Mouse (Mus musculus): ENCODE data around the gene Ccdc89. TPM values are rescaled to one million over a fixed set of nuclear protein-coding genes. Genes with fewer than 3 reads are reported as not detected.

Ccdc89 gene
- polyA plus RNA-seq (2012; fragmentation: generic; extraction: Trizol): 0.07 TPM

DNA sequence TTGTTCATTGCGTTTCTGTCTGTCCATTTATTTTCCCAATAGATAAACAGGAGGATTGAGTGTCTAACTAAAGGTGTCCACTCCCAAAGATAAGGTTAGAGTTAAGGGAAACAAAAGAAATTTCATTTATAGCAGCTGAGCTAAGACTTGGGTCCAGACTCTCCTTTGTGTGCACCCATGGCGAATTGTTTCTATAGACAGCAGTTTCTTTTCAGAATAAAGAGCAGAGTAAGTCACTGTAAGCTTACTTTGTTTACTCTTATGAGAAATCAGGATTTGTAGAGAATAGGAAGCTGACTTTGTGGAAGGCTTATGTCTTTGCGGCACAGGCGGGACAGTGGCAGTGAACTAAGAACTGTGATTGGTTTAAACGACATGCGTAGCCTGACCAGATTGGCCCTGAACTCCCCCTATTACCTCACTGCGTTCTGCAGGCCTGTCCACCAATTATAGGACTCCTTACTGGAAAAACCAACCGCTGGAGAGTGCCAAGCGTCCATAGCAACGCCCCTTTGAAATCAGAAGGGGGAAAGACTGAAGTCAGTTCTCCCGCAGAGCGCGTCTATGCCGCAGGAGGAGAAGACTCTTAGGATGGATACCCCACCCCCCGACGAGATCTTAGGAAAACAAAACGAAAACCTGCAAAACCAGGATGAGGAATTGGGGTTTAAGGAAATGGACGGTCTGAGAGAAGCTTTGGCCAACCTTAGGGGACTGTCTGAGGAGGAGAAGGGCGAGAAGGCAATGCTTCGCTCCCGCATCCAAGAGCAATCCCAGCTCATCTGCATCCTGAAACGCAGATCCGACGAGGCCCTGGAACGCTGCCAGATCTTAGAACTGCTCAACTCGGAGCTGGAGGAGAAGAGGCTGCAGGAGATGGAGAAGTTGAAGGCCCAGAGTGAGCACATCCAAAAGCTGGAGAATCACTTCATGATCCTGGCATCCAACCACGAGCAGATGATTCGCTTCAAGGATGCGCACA is at the start of gene Ccdc89:
Gene Ccdc89, plus strand, starts transcription at position 558 of the 982 bp plus-strand sequence.
- Histone ChIP-seq H3K4me2 (ENCODE audit: low read depth) (peak within 1 kb of the TSS; percentile 96), H3K36me3 (ENCODE audit: control insufficient read depth, insufficient read depth) (no peaks in the 10 kb centered on the region), H3K4me3 (peak within 1 kb of the TSS; percentile 25), H3ac (ENCODE audit: control insufficient read depth, insufficient read length) (no peak within 1 kb of the TSS), H3K27me3 (ENCODE audit: control insufficient read depth, insufficient read depth, insufficient read length) (peaks cover 17% of the 10 kb centered on the region), H3K79me2 (ENCODE audit: control insufficient read depth, insufficient read depth) (no peaks in the 10 kb centered on the region)
- TF ChIP-seq SRF (IDR thresholded peaks at IDR 0.05; ENCODE audit: control insufficient read depth, insufficient read length, low read depth) (no peak), E2F4 (IDR thresholded peaks at IDR 0.05; ENCODE audit: insufficient read depth) (peak; percentile 12)

DNA sequence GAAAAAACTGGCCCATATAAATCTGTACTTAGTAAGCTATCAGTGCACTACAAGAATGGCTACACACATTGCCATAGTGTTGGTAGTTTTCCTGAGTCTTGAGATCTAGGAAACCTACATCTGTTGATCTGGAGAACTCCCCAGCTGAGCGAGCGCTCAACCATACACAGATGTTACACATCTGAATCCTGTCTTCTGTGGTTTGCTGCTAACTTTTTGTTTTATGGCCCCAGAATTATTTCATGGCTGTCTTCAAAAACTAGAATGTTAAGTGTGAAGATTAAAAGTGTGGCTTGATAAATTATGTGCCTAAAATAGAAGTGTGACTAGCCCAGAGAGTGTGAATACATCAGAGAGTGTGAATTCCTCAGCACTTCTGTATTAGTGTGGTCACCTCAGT is 42.0 kb upstream of the Ccdc89 start:
- Histone ChIP-seq H3K36me3 (ENCODE audit: control insufficient read depth, insufficient read depth) (peaks cover 18% of the 10 kb centered on the region), H3K4me3 (no peak overlapping the region), H3K27me3 (ENCODE audit: control insufficient read depth, insufficient read depth, insufficient read length) (no peaks in the 10 kb centered on the region), H3K4me2 (ENCODE audit: low read depth) (no peak overlapping the region), H3ac (ENCODE audit: control insufficient read depth, insufficient read length) (no peak overlapping the region), H3K79me2 (ENCODE audit: control insufficient read depth, insufficient read depth) (no peaks in the 10 kb centered on the region)
- no peak for TF ChIP-seq MAX (IDR thresholded peaks at IDR 0.05; ENCODE audit: low read depth)
- TF ChIP-seq MYOD1 (IDR thresholded peaks at IDR 0.05; ENCODE audit: control insufficient read depth in 1 of 3, insufficient read length in 2 of 3, low read depth in 2 of 3): no peak
- TF ChIP-seq POLR2A (IDR thresholded peaks at IDR 0.05; ENCODE audit: insufficient read length, low read depth): no peak
- no peak for TF ChIP-seq POLR2AphosphoS2 (IDR thresholded peaks at IDR 0.05; ENCODE audit: insufficient read length, low read depth)

DNA sequence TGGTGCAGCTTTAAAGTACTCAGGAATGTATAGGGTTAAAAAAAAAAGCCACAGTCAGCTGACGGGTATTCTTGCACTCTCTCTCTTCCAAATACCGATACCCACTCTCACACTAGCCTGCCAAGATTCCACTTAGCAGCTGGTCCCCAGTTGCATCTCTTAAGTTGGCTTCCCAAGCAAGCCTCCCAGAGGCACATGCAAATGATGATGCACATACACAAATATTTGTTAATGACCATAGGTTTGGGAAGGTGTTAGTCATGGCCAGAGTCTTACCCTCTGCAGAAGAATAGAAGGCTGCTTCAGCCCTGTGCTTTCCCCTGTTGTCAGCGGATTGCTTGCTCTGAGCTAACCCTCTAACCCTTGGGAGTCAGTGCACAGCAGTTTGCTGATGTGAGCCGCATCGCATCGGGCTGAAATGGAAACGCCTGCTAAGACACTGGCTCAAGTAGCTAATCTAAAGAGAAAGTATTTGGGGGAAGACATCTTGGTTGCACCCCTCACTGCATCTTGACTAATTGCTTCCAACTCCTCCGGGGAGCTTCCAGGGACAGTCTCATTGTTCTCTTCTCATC is 39.4 kb upstream of the Ccdc89 start:
- peaks cover 2% of the 10 kb centered on the region for H3K36me3 ChIP-seq (ENCODE audit: control insufficient read depth, insufficient read depth)
- no peaks in the 10 kb centered on the region for H3K27me3 ChIP-seq (ENCODE audit: control insufficient read depth, insufficient read depth, insufficient read length)
- no peaks in the 10 kb centered on the region for H3K79me2 ChIP-seq (ENCODE audit: control insufficient read depth, insufficient read depth)
- H3ac ChIP-seq (ENCODE audit: control insufficient read depth, insufficient read length): no peak overlapping the region
- peak overlapping the region; percentile 46 for H3K4me2 ChIP-seq (ENCODE audit: low read depth)
- H3K4me3 ChIP-seq: no peak overlapping the region
- peak in 2 of 3 experiments; percentile 59 to 62 for TF ChIP-seq MYOG (IDR thresholded peaks at IDR 0.05; ENCODE audit: control insufficient read depth in 1 of 3, insufficient read depth in 1 of 3, insufficient read length in 2 of 3, low read depth in 2 of 3)
- TF ChIP-seq USF1 (IDR thresholded peaks at IDR 0.05; ENCODE audit: low read depth): peak; percentile 79
- no peak for TF ChIP-seq CEBPB (IDR thresholded peaks at IDR 0.05; ENCODE audit: insufficient read depth, poor library complexity, severe bottlenecking)
- TF ChIP-seq SRF (IDR thresholded peaks at IDR 0.05; ENCODE audit: control insufficient read depth, insufficient read length, low read depth): no peak
- peak; percentile 53 to 68 (median 55) for TF ChIP-seq MYOD1 (IDR thresholded peaks at IDR 0.05; ENCODE audit: control insufficient read depth in 1 of 3, insufficient read length in 2 of 3, low read depth in 2 of 3)
- peak; percentile 37 for TF ChIP-seq TCF12 (IDR thresholded peaks at IDR 0.05; ENCODE audit: insufficient read depth, poor library complexity, severe bottlenecking)

DNA sequence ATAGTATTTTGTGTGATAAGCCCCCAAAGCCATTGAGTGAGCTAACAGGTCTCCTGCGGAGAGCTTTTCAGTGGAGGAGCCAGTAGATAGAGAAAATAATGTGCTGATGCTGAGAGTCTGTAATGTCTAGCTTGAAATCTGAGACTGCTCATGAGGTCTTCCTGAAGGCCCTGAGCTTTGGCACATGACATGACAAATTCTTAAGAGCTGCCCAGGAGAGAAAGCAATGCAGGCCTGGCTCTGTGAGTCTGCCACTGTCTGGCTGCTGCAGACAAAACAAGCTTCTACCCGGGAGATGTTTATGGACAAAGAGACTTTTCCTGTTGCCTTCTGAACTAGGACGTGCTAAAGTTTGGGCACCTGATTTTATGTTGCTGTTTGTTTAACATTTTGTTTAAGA is 36.6 kb upstream of the Ccdc89 start:
- Histone ChIP-seq H3K4me2 (ENCODE audit: low read depth) (no peak overlapping the region), H3K27me3 (ENCODE audit: control insufficient read depth, insufficient read depth, insufficient read length) (no peaks in the 10 kb centered on the region), H3K36me3 (ENCODE audit: control insufficient read depth, insufficient read depth) (no peaks in the 10 kb centered on the region), H3K4me3 (no peak overlapping the region), H3ac (ENCODE audit: control insufficient read depth, insufficient read length) (no peak overlapping the region), H3K79me2 (ENCODE audit: control insufficient read depth, insufficient read depth) (no peaks in the 10 kb centered on the region)
- TF ChIP-seq REST (IDR thresholded peaks at IDR 0.05; ENCODE audit: insufficient read depth, insufficient read length) (no peak), TCF3 (IDR thresholded peaks at IDR 0.05; ENCODE audit: insufficient read length, low read depth) (no peak), POLR2A (IDR thresholded peaks at IDR 0.05; ENCODE audit: insufficient read length, low read depth) (no peak), E2F4 (IDR thresholded peaks at IDR 0.05; ENCODE audit: insufficient read depth) (no peak), MYOG (IDR thresholded peaks at IDR 0.05; ENCODE audit: control insufficient read depth in 1 of 3, insufficient read depth in 1 of 3, insufficient read length in 2 of 3, low read depth in 2 of 3) (no peak), USF1 (IDR thresholded peaks at IDR 0.05; ENCODE audit: low read depth) (no peak), CEBPB (IDR thresholded peaks at IDR 0.05; ENCODE audit: insufficient read depth, poor library complexity, severe bottlenecking) (no peak), POLR2AphosphoS2 (IDR thresholded peaks at IDR 0.05; ENCODE audit: insufficient read length, low read depth) (no peak), MYOD1 (IDR thresholded peaks at IDR 0.05; ENCODE audit: control insufficient read depth in 1 of 3, insufficient read length in 2 of 3, low read depth in 2 of 3) (no peak), MAX (IDR thresholded peaks at IDR 0.05; ENCODE audit: low read depth) (no peak), TCF12 (IDR thresholded peaks at IDR 0.05; ENCODE audit: insufficient read depth, poor library complexity, severe bottlenecking) (no peak), SRF (IDR thresholded peaks at IDR 0.05; ENCODE audit: control insufficient read depth, insufficient read length, low read depth) (no peak)

DNA sequence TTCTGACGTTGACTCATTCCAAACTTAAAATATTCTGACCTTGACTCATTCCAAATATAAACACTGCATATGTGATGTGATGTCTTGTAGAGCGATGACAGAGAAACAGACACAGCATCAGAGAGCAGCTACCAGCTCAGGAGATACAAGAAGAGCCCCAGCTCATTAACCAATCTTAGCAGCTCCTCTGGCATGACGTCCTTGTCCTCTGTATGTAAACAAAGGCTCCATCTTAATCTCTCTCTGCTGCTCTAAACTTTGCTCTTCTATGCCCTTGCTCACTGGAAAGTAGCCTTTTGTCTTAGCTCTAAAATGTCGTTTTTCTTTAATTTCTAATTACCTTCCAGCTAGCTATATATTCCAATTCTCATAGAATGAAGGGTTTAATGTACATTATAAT is 31.3 kb upstream of the Ccdc89 start:
- no peak for TF ChIP-seq SRF (IDR thresholded peaks at IDR 0.05; ENCODE audit: control insufficient read depth, insufficient read length, low read depth)
- no peak for TF ChIP-seq MYOG (IDR thresholded peaks at IDR 0.05; ENCODE audit: control insufficient read depth in 1 of 3, insufficient read depth in 1 of 3, insufficient read length in 2 of 3, low read depth in 2 of 3)
- TF ChIP-seq MAX (IDR thresholded peaks at IDR 0.05; ENCODE audit: low read depth): no peak
- no peak for TF ChIP-seq CEBPB (IDR thresholded peaks at IDR 0.05; ENCODE audit: insufficient read depth, poor library complexity, severe bottlenecking)
- no peak for TF ChIP-seq POLR2AphosphoS2 (IDR thresholded peaks at IDR 0.05; ENCODE audit: insufficient read length, low read depth)
- no peak for TF ChIP-seq REST (IDR thresholded peaks at IDR 0.05; ENCODE audit: insufficient read depth, insufficient read length)
- TF ChIP-seq TCF12 (IDR thresholded peaks at IDR 0.05; ENCODE audit: insufficient read depth, poor library complexity, severe bottlenecking): no peak
- no peak for TF ChIP-seq TCF3 (IDR thresholded peaks at IDR 0.05; ENCODE audit: insufficient read length, low read depth)
- Histone ChIP-seq H3K36me3 (ENCODE audit: control insufficient read depth, insufficient read depth) (peaks cover 23% of the 10 kb centered on the region), H3K79me2 (ENCODE audit: control insufficient read depth, insufficient read depth) (no peaks in the 10 kb centered on the region), H3K27me3 (ENCODE audit: control insufficient read depth, insufficient read depth, insufficient read length) (no peaks in the 10 kb centered on the region), H3ac (ENCODE audit: control insufficient read depth, insufficient read length) (no peak overlapping the region), H3K4me2 (ENCODE audit: low read depth) (no peak overlapping the region), H3K4me3 (no peak overlapping the region)

Data from myocyte (in vitro differentiated cells).